Mouse (Mus musculus): Measurements from ENCODE around the gene Ccdc34. TPM values are rescaled to one million over a fixed set of nuclear protein-coding genes. Genes with fewer than 3 reads are reported as not detected.
"Not testable (repeated sequence)": the region's sequence is repeated elsewhere in the genome, so short reads cannot be mapped to it uniquely, and the experiment has no call there.

Ccdc34 gene
- total RNA-seq, 2 experiments from 2014 or later, result 3.8 to 4.1 TPM

DNA sequence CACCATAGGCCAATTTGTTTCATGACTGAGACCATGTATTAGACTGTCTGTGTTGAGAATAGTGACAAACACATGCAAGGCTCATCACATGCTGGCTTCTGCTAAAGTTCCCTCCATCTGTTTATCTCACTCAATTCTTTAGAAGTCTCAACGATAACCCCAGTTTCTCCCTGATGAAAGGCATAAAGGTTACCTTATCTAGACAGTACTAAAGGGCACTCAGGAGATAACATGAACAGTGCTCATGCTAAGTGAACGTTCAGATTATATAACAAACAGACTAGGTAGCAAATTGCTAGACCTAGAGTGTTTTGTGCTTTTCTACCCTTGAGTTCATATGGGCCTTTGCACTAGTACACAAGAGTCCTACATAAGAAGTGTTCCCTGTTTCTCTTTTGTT lies 59.6 kb downstream of the Ccdc34 start:
- no peak for DNase-seq

DNA sequence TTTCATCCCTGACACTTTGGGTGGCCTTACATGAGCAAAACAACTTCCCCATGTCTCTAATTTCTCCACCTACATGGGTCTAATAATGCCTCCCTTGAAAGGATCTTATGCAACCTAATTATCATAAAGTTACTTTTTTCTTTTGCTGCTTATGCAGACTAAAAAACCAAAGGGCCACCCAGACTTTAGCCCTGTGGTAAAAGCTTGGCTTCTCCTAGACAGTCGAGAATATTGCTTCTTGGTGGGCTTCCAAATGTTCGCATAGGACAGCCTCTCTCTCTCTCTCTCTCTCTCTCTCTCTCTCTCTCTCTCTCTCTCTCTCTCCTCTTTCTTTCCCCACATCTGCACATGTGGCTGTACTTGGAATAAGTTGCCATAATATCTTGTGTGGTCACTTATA lies 60.0 kb downstream of the Ccdc34 start:
- DNase-seq, result no peak

DNA sequence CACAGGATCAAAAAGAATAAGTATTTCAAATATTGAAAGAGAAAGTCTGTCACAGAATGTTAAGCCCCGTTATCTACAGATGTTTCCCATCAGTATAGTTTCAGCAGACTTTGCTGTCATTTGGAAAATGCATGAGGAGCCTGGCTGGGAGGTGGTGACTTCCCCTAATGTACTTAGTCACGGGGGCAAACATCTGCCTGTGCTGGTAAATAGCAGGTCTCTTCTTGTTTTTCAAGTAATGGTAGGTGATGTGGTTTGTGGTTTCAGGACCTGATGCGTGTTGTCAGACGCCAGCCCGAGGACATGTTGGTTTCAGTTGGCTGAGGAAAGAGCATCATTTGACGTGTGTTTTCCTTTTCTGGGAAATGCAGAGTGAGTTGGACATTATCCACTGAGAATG lies 62.9 kb downstream of the Ccdc34 start:
- DNase-seq, result no peak

DNA sequence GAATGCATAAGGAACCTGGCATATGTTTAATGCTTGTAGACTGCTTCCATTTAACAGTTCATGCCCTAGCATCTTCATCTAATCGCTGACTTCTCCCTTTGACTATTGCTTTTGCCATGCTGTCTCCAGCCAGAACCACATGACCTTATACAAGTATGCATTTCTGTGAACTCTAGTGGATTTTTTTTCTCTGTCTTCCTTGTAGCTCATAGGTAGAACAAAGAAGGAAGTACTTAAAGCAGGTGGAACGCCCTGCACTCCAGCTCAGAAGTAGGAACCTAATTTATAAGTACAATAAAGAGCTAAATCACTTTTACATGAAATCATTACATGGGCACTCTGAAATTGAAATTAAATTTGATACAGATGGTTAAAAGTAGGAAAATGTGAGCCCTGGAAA lies 65.4 kb downstream of the Ccdc34 start:
- no peak for DNase-seq

DNA sequence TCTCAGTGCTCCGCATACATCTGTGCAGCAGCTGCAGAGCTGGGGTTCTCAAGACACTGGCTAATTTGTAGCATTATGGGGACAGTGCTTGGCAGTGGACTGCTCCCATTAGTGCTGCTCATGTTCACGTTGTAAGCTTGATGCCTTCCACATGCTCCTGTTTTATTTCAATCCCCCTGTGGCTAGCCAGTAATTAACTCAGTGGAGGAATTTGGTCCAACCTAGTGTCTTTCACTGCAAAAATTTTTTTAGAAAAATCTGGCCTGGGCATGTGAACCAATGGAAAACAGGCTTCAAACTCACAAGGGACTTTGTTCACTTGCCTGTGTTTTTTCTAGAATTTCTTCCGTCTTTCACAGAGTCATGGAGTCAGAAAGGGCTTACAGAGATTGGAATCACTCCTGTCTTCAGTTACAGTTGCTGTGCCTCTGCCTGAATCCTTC lies 68.1 kb downstream of the Ccdc34 start:
- peak; percentile 66 to 85 for DNase-seq

DNA sequence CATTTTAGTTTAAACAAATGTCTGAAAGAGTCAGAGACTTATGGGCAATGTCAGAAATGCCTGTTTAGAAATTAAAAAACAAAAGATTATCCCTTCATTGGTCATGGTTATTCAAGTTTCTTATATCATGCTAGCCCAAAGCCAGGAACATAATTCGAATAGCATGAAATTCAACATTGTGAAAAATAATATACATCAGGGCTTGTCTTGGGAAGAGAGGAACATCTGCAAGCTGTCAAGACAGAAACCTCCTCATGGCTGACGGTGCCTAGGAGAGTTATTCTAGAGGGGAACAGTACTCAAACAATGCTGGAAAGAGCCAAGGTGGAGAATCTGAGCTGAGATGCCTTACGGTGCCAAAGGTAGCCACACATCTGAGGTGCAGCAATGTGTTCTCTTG lies 96.5 kb downstream of the Ccdc34 start:
- DNase-seq, result no peak

DNA sequence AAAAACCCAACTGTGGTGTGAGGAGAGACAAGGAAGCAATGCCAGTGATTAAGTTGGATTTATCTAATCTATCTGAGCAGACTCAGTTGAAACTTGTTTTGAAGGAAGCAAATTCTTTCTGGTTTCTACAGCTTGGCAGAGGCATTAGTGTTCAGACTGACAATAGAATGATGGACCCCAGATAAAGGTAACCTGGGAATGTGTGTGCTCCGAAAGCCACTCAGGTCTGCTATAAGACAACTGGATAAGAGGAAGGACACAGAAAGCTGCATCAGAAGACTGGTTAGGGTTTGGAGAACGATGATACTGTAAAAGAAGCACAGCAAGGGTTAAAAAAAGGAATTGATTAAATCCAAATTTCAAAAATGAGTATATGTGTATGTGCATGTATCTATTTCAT lies 111.8 kb downstream of the Ccdc34 start:
- no peak for DNase-seq

DNA sequence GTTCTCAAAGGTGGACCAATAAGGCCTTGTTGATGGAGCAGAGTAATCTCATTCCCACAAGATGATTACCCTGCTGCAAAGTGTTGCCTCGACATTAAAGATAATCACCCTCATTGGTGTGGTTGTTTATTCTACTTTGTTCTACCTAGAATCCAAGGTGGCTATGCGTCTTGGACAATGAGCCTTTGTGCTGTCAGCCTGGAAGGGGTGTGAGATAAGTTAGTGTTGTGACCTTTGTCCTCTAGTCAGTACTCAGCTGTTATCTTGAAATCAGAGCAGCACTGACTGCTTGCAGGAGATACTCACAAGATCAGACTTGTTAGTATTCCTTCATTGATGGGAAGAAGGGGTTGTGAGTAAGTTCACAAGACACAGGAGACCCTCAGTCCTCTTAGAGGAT lies 114.0 kb downstream of the Ccdc34 start:
- DNase-seq, result no peak

DNA sequence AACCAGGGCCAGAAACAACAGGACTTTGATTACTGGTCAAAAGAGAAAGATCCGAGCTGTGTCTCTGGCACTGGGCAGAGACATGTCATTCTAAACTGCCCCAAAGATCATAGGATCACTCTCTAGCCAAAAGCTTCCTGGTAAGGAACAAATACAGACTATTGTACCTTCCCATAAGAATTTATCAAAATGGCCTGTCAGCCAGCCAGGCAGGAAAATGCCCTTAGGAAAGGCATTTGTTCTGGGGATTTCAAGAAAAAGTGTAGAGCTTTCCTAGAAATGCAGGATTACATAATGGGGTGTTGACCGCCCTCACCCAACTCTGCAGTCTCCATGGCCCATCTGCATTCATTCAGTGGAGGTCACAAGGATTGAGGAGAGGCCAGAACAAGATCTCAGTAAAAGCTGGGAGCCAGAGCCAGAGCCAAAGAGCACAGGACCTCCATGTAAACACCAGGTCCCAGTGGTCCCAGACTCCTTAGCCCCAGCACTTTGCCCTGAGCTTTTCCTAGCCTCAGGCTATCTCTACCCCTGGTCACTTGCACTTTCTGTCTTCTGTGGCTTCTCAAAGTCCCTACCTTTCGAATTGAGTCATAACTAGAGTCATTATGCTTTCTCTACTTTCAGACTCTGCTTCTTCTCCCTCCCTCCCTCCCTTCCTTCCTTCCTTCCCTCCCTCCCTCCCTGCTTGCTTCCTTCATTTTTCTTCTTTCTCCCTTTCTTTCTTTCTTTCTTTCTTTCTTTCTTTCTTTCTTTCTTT lies 115.9 kb downstream of the Ccdc34 start:
- peak; percentile 4 to 7 for DNase-seq

DNA sequence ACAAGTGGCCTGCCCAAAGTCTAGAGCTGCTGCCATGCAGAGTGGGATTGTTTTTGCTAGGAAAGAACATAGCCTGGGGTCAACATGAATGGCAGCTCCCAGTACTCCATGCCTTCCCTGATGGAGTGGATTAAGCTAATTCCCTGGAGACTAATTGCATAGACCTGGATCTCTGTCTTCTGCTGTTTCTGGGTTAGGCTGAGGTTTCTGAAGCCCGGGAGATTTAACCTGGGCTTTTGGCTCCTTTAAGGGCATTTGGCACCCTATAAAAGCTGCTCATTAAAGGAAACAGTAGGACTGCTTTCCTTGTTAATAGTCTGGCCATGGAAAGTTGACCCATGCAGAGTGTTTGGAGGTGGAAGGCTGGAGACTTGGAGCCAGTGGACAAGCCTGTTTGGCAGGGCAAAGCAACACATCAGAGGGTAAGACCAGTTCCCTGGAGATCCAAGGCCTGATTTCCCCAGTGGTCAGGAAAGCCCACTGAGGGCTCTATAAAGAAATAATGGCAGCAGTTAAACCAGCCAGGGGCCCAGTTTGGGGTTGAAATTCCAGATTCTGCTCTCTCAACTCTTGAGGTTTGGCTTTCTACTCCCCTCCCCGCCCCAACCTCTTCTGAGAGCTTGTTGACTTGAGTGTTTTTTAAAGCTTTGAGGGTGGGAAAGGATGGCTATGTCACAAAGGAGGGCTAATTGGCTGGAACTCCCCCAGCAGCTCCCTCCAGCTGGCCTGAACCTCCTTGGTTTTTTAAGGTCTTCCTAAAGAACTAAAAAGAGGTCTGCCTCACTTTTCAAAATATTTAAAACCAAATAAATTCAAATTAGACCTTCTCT lies 117.4 kb downstream of the Ccdc34 start:
- no peak for DNase-seq

DNA sequence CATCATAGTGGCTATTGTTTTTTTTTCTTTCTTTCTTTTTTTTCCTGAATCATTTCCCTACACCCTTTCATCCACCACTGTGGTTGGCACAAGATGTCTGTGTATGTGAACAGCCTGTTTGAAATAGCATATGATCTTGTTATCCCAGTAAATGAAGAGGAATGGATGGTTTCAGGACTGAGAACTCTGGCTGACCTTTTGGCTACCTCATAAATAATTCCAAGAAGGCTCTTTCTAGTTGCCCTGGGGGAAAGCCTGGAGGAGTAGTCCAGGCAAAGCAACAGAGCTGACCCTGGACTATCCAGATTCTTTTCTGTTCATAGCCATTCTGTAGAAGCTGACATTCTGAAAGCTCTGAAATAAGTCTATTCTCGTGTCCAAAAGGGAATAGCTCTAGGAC lies 119.7 kb downstream of the Ccdc34 start:
- no peak for DNase-seq

DNA sequence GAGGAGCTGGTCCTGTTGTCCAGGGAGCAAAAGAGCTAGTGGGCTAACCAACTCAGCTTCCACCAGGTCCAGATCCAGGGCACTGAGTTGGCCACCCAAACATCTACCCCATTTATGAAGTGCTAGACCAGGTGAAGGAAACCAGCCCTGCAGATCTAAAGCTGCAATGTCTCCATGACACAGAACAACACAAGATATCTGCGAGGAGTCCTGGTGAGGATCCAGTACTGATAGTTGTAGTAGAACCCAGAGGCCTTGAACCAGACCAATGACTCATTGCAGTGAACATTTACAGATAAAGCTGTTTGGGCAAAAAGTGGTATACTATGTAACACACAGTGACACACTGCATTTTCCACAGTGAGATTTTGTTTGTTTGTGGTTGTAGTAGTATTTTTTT lies 120.5 kb downstream of the Ccdc34 start:
- no peak for DNase-seq

DNA sequence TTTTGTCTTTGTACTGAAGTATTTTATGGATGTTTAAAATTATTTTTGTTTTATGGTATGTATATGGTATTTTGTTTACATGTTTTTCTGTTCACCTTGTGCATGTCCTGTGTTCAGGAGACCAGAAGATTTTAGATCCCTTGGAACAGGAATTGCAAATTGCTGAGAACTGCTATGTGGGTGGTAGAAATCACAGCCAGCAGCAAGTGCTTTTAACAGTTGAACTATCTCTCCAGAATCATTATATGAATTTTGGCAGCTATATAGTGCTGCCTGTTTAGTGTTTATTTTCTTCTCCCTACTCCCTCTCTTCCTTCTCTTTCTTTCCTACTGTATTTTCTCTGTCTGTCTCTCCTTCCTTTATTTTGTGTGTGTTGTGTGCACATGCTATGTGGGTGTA lies 130.4 kb downstream of the Ccdc34 start:
- DNase-seq, result not testable (repeated sequence)

DNA sequence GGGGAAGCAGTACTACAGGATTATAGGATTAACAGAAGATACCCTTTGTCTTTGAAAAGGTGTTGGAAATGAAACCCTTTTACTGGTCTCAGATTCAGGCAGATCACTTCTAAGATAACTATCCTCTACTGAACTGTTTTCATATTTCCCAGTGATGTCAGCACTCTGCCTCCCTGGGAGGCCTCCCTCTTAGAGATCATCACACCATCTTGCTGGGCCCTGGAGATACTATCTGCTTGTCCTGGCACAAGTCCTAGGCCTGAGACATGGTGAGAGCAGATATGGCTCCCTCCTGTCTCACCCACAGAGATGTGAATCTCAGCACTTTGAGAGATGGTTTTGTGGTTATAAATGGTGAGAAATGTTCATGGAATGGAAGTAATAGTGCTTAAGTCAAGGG lies 131.6 kb downstream of the Ccdc34 start:
- no peak for DNase-seq

DNA sequence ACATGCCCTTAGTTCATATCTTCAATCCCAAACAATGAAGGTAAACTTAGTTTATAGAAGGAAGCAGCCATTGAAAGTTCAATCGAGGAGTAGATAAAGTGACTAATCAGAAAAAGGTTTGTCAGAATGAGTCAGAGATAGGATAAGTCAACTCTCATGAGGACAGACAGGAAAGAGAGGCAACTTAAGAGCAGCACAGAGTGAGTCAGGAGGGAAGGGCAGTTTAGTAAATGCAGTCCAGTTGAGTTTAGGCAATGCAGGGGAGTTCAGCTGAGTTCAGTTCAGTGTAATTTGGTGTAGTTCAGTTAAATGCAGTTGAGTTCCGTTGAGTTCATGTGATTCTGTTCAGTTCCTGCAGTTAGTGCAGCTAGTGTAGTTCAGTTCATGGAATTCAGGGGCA lies 138.7 kb downstream of the Ccdc34 start:
- no peak for DNase-seq

DNA sequence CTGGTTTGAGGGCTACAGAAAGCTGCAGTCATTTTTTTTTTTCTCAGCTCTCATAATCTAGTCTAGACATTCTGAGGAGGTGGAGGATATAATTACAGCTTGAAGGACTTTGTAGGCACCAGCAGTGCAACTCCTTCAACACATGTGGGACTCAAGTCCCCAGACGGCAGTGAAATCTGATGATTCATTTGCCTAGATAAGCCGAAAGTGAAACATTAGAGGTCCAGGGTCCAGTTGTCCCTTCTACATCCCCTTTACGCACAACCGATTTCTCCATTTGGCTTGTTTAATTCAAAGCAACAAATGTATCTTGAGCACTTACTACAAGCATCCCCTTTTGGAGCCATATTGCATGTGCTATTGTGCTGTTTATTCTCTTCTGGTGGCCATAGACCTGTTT lies 147.4 kb downstream of the Ccdc34 start:
- no peak for DNase-seq

DNA sequence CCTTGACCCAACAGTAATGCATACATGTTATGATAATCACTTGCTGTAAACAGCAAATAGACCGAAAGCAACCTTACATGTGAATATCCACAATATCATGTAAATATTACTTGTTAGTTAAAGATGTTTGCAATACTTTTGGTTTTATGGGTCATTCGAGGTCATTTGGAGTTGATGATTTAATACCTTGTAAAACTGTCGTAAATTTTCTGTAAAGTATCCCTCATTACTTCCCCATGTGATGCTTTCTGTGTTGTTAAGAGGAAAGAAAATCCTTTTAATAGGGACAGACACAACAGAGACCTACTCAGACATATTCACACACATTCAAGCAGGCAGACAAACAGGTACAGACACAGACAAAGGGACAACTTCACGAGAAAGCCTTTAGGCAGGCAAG lies 150.1 kb downstream of the Ccdc34 start:
- DNase-seq, result no peak

DNA sequence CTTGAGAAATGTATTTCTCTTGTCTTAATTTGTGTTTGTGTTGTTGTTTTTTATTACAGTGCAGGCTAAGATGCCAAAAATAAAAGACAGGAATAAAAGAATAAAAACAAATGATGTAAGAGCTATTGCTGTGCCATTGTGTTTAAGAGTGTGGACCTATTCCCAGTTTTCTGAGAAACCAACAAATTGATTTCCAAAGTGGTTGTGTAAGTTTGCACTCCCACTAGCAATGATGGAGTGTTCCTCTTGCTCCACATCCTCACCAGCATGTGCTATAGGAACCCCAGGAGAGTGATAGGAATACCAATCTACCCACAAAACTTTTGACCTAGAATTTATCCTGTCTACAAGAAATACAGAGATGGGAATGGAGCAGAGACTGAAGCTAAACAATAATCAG lies 150.7 kb downstream of the Ccdc34 start:
- no peak for DNase-seq

DNA sequence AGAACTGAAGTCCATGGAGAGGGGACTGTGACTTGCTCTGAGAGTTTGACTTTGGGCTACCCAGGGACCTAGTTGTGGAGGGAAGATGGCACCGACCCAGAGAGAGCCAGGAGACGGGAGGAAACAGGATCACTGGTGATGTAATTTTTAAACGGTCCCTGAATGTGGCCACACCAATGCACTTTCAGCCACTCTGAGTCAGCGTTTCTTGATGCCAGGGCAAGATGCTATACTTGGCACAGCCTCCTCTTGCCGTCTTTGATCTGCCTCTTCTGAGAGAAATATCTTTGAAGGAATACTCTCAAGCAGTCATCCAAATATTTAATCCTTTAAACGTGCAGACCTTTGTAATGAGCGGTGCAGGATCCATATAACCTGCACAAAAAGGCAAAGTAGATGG lies 154.8 kb downstream of the Ccdc34 start:
- peak in 1 of 2 experiments; percentile 4 for DNase-seq

DNA sequence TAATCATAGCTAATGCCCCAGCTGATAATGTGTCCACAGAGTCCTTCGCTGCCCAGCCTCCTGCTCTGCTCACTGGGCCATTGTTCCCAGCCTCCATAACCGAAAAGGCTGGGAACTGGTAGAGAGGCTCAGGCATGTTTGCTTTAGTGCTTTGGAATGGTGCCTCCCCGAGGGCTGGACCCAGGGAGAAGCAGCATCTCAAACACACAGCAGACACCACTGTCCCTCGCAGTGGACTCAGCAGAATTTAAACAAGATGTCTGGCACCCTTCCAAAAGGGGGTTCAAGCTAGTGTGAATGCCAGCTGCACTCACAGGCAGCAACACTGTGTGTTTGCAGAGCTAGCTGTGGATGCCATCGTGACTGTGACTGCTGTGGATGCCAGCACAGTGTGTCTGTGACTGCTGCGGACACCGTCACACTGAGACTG lies 156.2 kb downstream of the Ccdc34 start:
- no peak for DNase-seq

DNA sequence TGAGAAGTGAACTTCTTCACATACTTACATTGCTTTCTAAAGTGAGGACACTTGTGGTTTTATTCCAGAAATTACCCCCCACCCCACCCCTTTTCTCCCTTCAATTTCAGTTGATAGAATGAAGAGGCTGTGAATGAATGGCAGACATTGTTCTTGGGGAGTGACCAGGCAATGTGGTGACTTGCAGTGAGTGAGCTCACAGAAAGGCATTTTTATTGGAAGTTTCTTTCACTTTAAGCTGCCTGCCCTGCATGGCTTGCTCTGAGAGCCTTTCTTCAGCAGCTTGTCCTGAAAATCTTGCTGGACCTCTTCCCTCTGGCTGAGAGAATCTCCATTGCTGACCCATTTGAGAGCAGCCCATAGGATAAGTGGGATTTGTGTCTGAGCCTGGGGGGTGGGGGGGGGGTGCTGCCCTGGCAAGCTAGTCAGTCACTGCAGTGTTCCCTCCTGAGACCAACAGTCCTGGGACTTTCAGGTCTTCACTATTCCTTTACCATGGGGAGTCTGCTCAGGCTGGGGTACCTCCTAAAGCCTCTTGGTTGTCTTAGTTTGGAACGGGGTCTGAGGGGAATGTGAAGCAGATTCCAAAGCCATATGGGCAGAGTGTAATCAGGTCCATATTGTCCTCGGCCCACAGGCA lies 159.3 kb downstream of the Ccdc34 start:
- DNase-seq, result peak; percentile 10 to 13

DNA sequence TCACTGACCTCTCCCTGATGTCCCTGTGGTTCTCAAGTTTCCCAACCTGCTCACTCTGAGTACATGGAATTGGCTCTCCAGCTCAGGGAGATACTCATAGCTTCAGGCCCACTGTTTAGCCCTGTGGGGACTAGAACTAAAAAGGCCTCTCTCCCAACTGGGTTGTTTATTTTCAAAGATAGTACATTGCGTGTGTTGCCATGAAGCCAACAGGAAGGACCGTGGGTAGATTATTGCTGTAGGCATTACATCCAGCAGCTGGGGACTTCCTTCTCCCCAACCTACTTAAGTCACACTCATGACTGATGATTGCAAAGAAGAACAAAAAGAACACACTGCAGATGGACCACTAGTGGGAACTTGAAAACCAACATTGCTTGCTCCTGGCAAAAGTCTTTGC lies 159.8 kb downstream of the Ccdc34 start:
- peak in 1 of 2 experiments; percentile 10 for DNase-seq

DNA sequence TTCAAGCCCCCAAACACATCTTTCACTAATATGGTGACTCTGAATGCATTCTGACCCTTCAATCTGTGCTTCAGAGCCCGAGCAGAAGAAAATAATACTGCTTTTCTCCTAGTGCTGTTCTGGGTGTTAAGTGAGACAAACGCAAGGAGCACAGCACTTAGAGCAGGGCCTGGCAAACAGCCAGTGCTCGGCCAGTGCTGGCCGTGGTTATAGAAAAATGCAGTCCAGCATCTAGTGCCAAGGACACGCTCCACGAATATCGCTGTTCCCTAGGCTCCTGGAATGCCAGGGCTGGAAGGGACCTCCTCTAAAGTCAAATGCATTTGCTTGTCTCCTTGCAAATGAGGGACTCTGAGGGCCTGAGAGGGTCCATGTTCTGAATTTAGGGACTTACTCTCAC lies 160.3 kb downstream of the Ccdc34 start:
- DNase-seq, result peak; percentile 62 to 76

Measured in heart, adult 18-20 months (tissue).